Mouse (Mus musculus) limb, embryonic 10.5 days (tissue): ENCODE measurements around the gene Scn8a. TPM values are rescaled to one million over a fixed set of nuclear protein-coding genes. Genes with fewer than 3 reads are reported as not detected.
A peak's percentile ranks its signal among the peaks of the same experiment; 100 is the strongest.

Source experiments
- DNase-seq: peaks from one replicate; pipeline ENCODE4 v3.0.0-alpha.2; 2017; ENCODE audit warnings: low spot score
- H3K27ac ChIP-seq: fragments of 300-500 bp; sonication (generic); 2 replicates; pipeline ENCODE4 v1.5.1; 2016; ENCODE audit warnings: mild to moderate bottlenecking
- H3K27me3 ChIP-seq: fragments of 300-500 bp; sonication (generic); 2 replicates; pipeline ENCODE4 v1.6.1; 2016; ENCODE audit warnings: low read depth, mild to moderate bottlenecking; ENCODE audit not compliant: poor library complexity, severe bottlenecking
- H3K36me3 ChIP-seq: fragments of 300-500 bp; sonication (generic); 2 replicates; pipeline ENCODE4 v1.6.1; 2016; ENCODE audit warnings: mild to moderate bottlenecking, moderate library complexity
- H3K4me1 ChIP-seq: fragments of 300-500 bp; sonication (generic); 2 replicates; pipeline ENCODE4 v1.6.1; 2016
- H3K4me3 ChIP-seq: fragments of 300-500 bp; sonication (generic); 2 replicates; pipeline ENCODE4 v1.5.1; 2016; ENCODE audit warnings: mild to moderate bottlenecking, moderate library complexity
- H3K9me3 ChIP-seq: fragments of 300-500 bp; sonication (generic); replicated peaks from 2 replicates; pipeline ENCODE4 v1.6.1; 2016; ENCODE audit warnings: mild to moderate bottlenecking
- WGBS: fragments of 180-500 bp; shearing (Covaris S2); methylation state at CpG from one replicate; pipeline ENCODE4 v1.1.7; 2016; 5-methylcytosine and 5-hydroxymethylcytosine counted together
- polyA plus RNA-seq: library from polyadenylated mRNA; unstranded; fragments of >200 nt; fragmentation: Nextera tagmentation; extraction: Ambion mirVana; gene quantifications from 2 replicates; pipeline ENCODE4 v1.2.1, GENCODE M21; 2016

The Scn8a gene
- polyA plus RNA-seq, 1 experiment from 2014 or later, result 4.3 TPM

DNA sequence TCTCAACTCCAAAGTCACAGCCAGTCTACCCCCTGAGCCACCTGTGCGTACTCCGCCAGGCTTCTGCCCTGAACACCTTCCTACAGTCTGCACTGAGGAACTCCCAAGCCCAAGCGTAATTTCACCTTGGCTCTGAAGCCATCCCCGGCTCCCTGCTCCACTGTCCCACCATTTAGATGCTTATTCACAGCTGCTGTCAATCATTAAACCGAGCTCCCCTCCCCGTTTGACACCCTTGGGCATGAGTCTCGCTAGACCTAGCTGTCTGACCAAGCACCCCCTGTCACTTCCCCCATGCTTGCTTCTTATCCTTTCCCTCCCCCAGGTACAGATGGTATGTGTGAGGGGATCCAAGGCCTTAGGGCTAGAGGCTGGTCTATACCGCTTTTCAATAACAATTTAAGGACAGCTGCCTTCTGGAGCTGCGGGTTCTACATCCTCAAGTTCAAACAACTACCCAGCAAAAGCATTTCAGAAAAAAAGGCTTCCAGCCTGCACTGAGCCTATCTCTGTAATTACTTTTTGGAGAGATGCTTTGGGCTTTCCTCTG lies 200.1 kb downstream of the Scn8a start:
- no peaks in the 10 kb centered on the region for H3K9me3 ChIP-seq
- WGBS, result 57% methylated on average over 9 of the region's 9 CpGs
- H3K36me3 ChIP-seq, result peaks cover 61% of the 10 kb centered on the region
- peaks cover 98% of the 10 kb centered on the region for H3K4me1 ChIP-seq
- H3K4me3 ChIP-seq, result no peak overlapping the region
- peak overlapping the region; percentile 54 for H3K27ac ChIP-seq
- no peak for DNase-seq
- no peaks in the 10 kb centered on the region for H3K27me3 ChIP-seq

DNA sequence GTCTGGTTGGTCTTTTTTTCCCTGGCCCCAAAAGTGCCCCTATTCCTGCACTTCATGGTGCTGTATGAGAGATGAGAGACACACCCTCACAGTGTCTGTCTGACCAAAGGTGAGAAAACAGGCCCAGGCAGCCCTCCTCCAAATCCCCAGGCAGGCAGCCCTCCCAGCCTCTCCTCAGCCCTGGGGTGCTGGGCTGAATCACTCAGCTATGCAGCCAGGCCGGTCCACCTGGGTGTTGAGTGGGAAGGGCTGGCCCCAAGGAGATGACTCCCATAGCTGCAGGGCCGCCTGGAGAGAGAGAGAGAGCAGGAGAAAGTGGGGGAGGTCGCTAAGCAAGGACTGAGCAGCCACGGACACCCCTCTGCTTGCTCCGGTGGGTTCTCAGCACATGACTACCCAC lies 201.1 kb downstream of the Scn8a start:
- H3K36me3 ChIP-seq, result peaks cover 55% of the 10 kb centered on the region
- H3K9me3 ChIP-seq, result no peaks in the 10 kb centered on the region
- H3K4me3 ChIP-seq, result 0 out of 2 replicates have a peak overlapping the region, but pooled peaks have one; percentile 10
- peaks cover 98% of the 10 kb centered on the region for H3K4me1 ChIP-seq
- peak overlapping the region; percentile 65 for H3K27ac ChIP-seq
- H3K27me3 ChIP-seq, result no peaks in the 10 kb centered on the region
- 21% methylated on average over 5 of the region's 5 CpGs for WGBS
- DNase-seq, result peak; percentile 40

DNA sequence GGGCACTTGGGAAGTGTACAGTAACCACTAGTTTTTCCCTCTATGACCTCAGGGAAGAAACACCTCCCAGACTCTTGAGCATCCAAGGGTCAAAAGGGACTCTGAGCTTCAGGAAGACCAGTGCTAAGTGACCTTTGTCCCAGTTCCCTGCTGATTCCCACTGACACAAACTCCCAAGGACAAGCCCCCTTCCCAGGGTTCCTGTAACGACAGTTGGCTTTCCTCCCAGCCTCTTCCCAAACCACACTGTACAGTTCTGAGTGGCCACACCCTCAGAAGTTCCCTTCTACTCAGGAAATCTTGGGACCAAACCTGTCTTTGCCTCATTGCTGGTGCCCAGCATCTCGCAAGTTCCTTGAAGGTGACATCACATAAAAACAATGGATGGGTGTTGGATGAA lies 203.1 kb downstream of the Scn8a start:
- Histone ChIP-seq H3K27me3 (no peaks in the 10 kb centered on the region), H3K4me1 (peaks cover 96% of the 10 kb centered on the region), H3K27ac (peak overlapping the region; percentile 12; the same call in 1 of the 2 replicates), H3K9me3 (no peaks in the 10 kb centered on the region), H3K36me3 (peaks cover 41% of the 10 kb centered on the region), H3K4me3 (no peak overlapping the region)
- DNase-seq, result no peak
- WGBS, result 68% methylated on average over 2 of the region's 2 CpGs

DNA sequence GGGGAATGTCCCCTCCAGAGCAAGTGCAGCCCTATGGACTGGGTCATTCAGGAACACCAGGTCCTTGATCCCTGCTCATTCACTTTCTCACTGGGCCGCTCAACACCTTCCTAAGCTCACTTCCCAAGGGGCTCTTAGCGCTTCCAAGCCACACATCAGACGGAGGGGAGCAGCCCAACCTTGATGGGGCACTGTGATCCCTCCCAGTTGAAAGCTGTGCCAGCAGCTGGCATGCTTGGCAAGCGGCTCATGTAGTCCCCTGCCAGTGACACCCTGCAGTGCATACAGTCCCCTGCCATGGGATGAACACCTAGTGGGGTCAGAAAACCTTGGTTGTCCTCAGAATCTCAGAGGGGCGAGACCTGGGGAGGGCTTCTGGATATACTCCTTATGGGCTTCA lies 204.4 kb downstream of the Scn8a start:
- 87% methylated on average over 5 of the region's 5 CpGs for WGBS
- H3K9me3 ChIP-seq, result no peaks in the 10 kb centered on the region
- DNase-seq, result no peak
- no peaks in the 10 kb centered on the region for H3K27me3 ChIP-seq
- H3K36me3 ChIP-seq, result peaks cover 31% of the 10 kb centered on the region
- H3K27ac ChIP-seq, result no peak overlapping the region
- peaks cover 94% of the 10 kb centered on the region for H3K4me1 ChIP-seq
- no peak overlapping the region for H3K4me3 ChIP-seq

- H3K27me3 ChIP-seq, result no peaks in the 10 kb centered on the region
- peaks cover 94% of the 10 kb centered on the region for H3K4me1 ChIP-seq
- 45% methylated on average over 4 of the region's 4 CpGs for WGBS
- no peak for DNase-seq
- peak overlapping the region; percentile 100 for H3K27ac ChIP-seq
- peak overlapping the region; percentile 97 for H3K4me3 ChIP-seq
- peaks cover 31% of the 10 kb centered on the region for H3K36me3 ChIP-seq
- H3K9me3 ChIP-seq, result no peaks in the 10 kb centered on the region
Measured at GRCm38 (mm10) chr15:101075150-101075549, 205.5 kb downstream of the Scn8a start.

DNA sequence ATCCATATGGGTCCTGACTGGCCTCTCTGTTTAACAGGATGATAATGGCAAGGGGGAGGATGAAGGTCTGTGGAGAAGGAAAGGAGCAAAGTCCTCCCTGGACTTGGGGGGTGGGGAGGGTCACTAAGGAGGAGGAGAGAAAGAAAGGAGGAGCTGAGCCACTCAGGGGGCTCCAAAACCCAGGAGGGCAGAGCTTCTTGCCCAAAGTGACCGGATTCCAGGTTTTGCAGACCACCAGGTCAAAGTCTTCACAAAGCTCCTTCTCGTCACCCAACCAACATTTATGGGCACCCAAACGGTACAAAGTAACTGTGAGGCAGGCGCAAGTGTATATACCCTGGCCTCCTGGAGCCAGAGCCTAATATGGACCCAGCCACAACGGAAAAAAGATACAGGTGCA lies 206.0 kb downstream of the Scn8a start:
- peak overlapping the region; percentile 100 for H3K27ac ChIP-seq
- no peak for DNase-seq
- 13% methylated on average over 5 of the region's 5 CpGs for WGBS
- H3K4me3 ChIP-seq, result peak overlapping the region; percentile 97
- H3K27me3 ChIP-seq, result no peaks in the 10 kb centered on the region
- peaks cover 28% of the 10 kb centered on the region for H3K36me3 ChIP-seq
- peaks cover 94% of the 10 kb centered on the region for H3K4me1 ChIP-seq
- H3K9me3 ChIP-seq, result no peaks in the 10 kb centered on the region

- peak overlapping the region; percentile 100 for H3K27ac ChIP-seq
- no peaks in the 10 kb centered on the region for H3K9me3 ChIP-seq
- H3K4me1 ChIP-seq, result peaks cover 94% of the 10 kb centered on the region
- peak overlapping the region; percentile 97 for H3K4me3 ChIP-seq
- DNase-seq, result peak; percentile 63
- WGBS, result 2% methylated on average over 26 of the region's 26 CpGs
- peaks cover 25% of the 10 kb centered on the region for H3K36me3 ChIP-seq
- no peaks in the 10 kb centered on the region for H3K27me3 ChIP-seq
Measured at GRCm38 (mm10) chr15:101076071-101077000, 206.7 kb downstream of the Scn8a start.

- under 1% methylated on average over 34 of the region's 34 CpGs for whole genome bisulfite sequencing
- peak; percentile 66 for DNase-seq
- Histone ChIP-seq H3K4me3 (peak overlapping the region; percentile 97), H3K27ac (peak overlapping the region; percentile 100), H3K36me3 (peaks cover 24% of the 10 kb centered on the region), H3K27me3 (no peaks in the 10 kb centered on the region), H3K9me3 (no peaks in the 10 kb centered on the region), H3K4me1 (peaks cover 96% of the 10 kb centered on the region)
Measured at GRCm38 (mm10) chr15:101077001-101077812, 207.5 kb downstream of the Scn8a start.

GRCm38 (mm10) chr15:101077813-101078730 lies 208.4 kb downstream of the Scn8a start, which contains the start of gene Fignl2:
Gene Fignl2 (minus strand): TSS chr15:101078567.
- under 1% methylated on average over 60 of the region's 96 CpGs for WGBS
- no peaks in the 10 kb centered on the region for H3K27me3 ChIP-seq
- peaks cover 15% of the 10 kb centered on the region for H3K36me3 ChIP-seq
- peak; percentile 87 for DNase-seq
- no peaks in the 10 kb centered on the region for H3K9me3 ChIP-seq
- H3K4me3 ChIP-seq, result peak within 1 kb of the TSS; percentile 97
- H3K27ac ChIP-seq, result peak within 1 kb of the TSS; percentile 100
- peaks cover 96% of the 10 kb centered on the region for H3K4me1 ChIP-seq

GRCm38 (mm10) chr15:101078731-101079156 lies 209.1 kb downstream of the Scn8a start:
- Histone ChIP-seq H3K9me3 (no peaks in the 10 kb centered on the region), H3K4me1 (peaks cover 92% of the 10 kb centered on the region), H3K36me3 (peaks cover 8% of the 10 kb centered on the region), H3K4me3 (peak overlapping the region; percentile 97), H3K27ac (peak overlapping the region; percentile 100), H3K27me3 (no peaks in the 10 kb centered on the region)
- WGBS, result under 1% methylated on average over 30 of the region's 30 CpGs
- DNase-seq, result no peak

DNA sequence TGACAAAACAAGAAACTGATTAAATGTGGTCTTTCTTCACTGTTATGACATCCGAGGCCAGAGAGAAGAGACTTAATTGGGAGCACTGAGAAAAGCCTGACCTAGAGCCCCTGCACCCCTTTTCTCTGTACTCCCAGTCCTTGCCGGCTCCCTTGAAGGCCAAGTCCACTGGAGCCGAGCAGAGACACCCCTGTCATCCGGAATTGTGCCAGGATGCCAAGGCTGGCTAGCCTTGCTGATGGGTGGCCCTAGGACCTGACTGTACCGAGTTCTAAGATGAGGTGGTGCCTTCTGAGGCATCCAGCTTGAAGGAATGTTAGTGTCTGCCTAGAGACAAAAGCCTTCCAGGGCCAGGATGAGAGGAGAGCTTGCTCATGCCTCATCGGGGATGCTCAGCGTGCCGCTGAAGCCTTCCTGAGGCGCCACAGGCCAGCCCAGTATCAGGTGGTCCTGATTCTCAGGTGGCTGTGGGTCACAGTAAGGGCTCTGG lies 210.4 kb downstream of the Scn8a start:
- Histone ChIP-seq H3K36me3 (no peaks in the 10 kb centered on the region), H3K27me3 (no peaks in the 10 kb centered on the region), H3K4me1 (peaks cover 90% of the 10 kb centered on the region), H3K27ac (peak overlapping the region; percentile 86), H3K9me3 (no peaks in the 10 kb centered on the region), H3K4me3 (no peak overlapping the region)
- DNase-seq, result no peak
- 79% methylated on average over 9 of the region's 9 CpGs for WGBS
